Comparison of ENCODE assay signal across 18 mouse cellular contexts in the genomic region with DNA sequence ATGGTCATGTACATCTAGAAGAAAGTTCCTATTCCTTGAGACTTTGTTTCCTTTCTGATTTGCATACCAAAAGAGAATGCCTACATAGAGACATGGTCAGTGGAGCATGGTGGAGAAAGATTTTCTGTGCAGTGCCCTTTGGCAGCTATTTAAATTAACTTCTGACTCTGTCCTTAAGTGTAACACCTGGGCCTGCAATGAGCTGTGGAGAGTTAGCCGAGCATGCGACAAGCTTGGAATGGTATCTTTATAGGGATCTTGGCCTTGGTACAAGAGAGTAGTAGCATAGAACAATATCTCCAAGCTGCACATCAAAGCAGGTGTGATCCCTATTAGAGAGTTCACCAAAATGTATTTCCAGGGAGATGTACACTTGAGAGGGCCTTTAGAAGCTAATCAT.
"Had no signal": no experiment of that assay in that cellular context is flagged by ENCODE, and none has a peak within 500 bp of the region (broad histone marks: within the 10 kb centered on the region; RNA-seq: fewer than 3 reads in every experiment).

No protein-coding gene starts in this region.

- H3K27me3 ChIP-seq: limb, embryonic 12.5 days; limb, embryonic 15.5 days; midbrain, embryonic 12.5 days; midbrain, embryonic 15.5 days; neural tube, embryonic 13.5 days had no signal

- H3K27ac ChIP-seq: layer of hippocampus, adult 2 months; limb, embryonic 12.5 days; limb, embryonic 15.5 days; liver, embryonic 14.5 days; macrophage; midbrain, embryonic 12.5 days; midbrain, embryonic 15.5 days; neural tube, embryonic 13.5 days had no signal

- H3K4me3 ChIP-seq: layer of hippocampus, adult 2 months; limb, embryonic 12.5 days; limb, embryonic 15.5 days; midbrain, embryonic 12.5 days; midbrain, embryonic 15.5 days; neural tube, embryonic 13.5 days had no signal

- H3K9me3 ChIP-seq: limb, embryonic 12.5 days; limb, embryonic 15.5 days; midbrain, embryonic 12.5 days; midbrain, embryonic 15.5 days; neural tube, embryonic 13.5 days had no signal

- H3K9ac ChIP-seq: limb, embryonic 12.5 days; limb, embryonic 15.5 days; liver, embryonic 14.5 days; liver, postnatal 0 days; lung, embryonic 14.5 days; midbrain, embryonic 12.5 days; midbrain, embryonic 15.5 days; neural tube, embryonic 13.5 days had no signal

- H3K4me1 ChIP-seq: limb, embryonic 12.5 days; limb, embryonic 15.5 days; midbrain, embryonic 12.5 days; midbrain, embryonic 15.5 days had no signal

- H3K4me2 ChIP-seq: limb, embryonic 12.5 days; limb, embryonic 15.5 days; liver, embryonic 11.5 days; lung, embryonic 14.5 days; midbrain, embryonic 12.5 days; midbrain, embryonic 15.5 days; neural tube, embryonic 13.5 days had no signal

- DNase-seq: kidney, adult 9 months; kidney, postnatal 25 days; left cerebral cortex, postnatal 4 days; liver, postnatal 0 days; lung, embryonic 14.5 days; thymus, adult 18-20 months; thymus, postnatal 36 days had no signal

- ATAC-seq: intestine, postnatal 0 days; liver, postnatal 0 days; lung, postnatal 0 days; midbrain, embryonic 15.5 days had no signal

- H3K36me3 ChIP-seq: limb, embryonic 12.5 days; limb, embryonic 15.5 days; midbrain, embryonic 12.5 days; midbrain, embryonic 15.5 days; neural tube, embryonic 13.5 days had no signal
